Mouse (Mus musculus) kidney, postnatal 0 days (tissue): Measurements from ENCODE around the gene Wbp2. TPM values are rescaled to one million over a fixed set of nuclear protein-coding genes. Genes with fewer than 3 reads are reported as not detected.

ENCODE experiments used
- ATAC-seq: fragments of 200-750 bp; cut with Nextera tagmentation; replicated peaks from 2 replicates; pipeline ENCODE4 v1.8.0; 2017; ENCODE audit warnings: low read depth, moderate number of reproducible peaks, moderate TSS enrichment, moderate library complexity; ENCODE audit not compliant: low FRiP score
- DNase-seq: peaks from one replicate; pipeline ENCODE4 v3.0.0-alpha.2; 2016; ENCODE audit warnings: low spot score
- H3K27ac ChIP-seq: fragments of 300-500 bp; sonication (generic); 2 replicates; pipeline ENCODE4 v1.5.1; 2014; ENCODE audit warnings: mild to moderate bottlenecking
- H3K27me3 ChIP-seq: fragments of 300-500 bp; sonication (generic); 2 replicates; pipeline ENCODE4 v1.6.1; 2014; ENCODE audit warnings: low read length, mixed read lengths; ENCODE audit not compliant: insufficient read depth
- H3K36me3 ChIP-seq: fragments of 300-500 bp; sonication (generic); 2 replicates; pipeline ENCODE4 v1.6.1; 2014; ENCODE audit warnings: low read length, mixed read lengths; ENCODE audit not compliant: insufficient read depth
- H3K4me1 ChIP-seq: fragments of 300-500 bp; sonication (generic); replicated peaks from 2 replicates; pipeline ENCODE4 v1.6.1; 2014; ENCODE audit warnings: antibody characterized with exemption, low read length, mixed read lengths; ENCODE audit not compliant: insufficient read depth
- H3K4me2 ChIP-seq: fragments of 300-500 bp; sonication (generic); 2 replicates; pipeline ENCODE4 v1.6.1; 2014; ENCODE audit warnings: mild to moderate bottlenecking, low read length, moderate library complexity, mixed read lengths
- H3K4me3 ChIP-seq: fragments of 300-500 bp; sonication (generic); replicated peaks from 2 replicates; pipeline ENCODE4 v1.5.1; 2014; ENCODE audit warnings: low read depth, low read length
- H3K9ac ChIP-seq: fragments of 300-500 bp; sonication (generic); 2 replicates; pipeline ENCODE4 v1.6.1; 2014; ENCODE audit warnings: low read depth, low read length
- H3K9me3 ChIP-seq: fragments of 300-500 bp; sonication (generic); replicated peaks from 2 replicates; pipeline ENCODE4 v1.6.1; 2016; ENCODE audit warnings: low read length, inconsistent platforms, mixed read lengths
- CTCF ChIP-seq: IDR thresholded peaks from 2 replicates; pipeline ENCODE4 v1.5.1; 2016; ENCODE audit warnings: antibody characterized with exemption, low read depth, mild to moderate bottlenecking, moderate library complexity
- WGBS: fragments of 180-500 bp; shearing (Covaris S2); extraction: QIAGEN DNeasy Blood & Tissue Kit; methylation state at CpG from one replicate; pipeline ENCODE4 v1.1.7; 2014; 5-methylcytosine and 5-hydroxymethylcytosine counted together
- polyA plus RNA-seq: library from polyadenylated mRNA; unstranded; fragments of >200 nt; fragmentation: Nextera tagmentation; extraction: Ambion mirVana; gene quantifications from 2 replicates; pipeline ENCODE4 v1.2.1, GENCODE M21; 2015

The Wbp2 gene
- polyA plus RNA-seq, 1 experiment from 2014 or later = 125 TPM

DNA sequence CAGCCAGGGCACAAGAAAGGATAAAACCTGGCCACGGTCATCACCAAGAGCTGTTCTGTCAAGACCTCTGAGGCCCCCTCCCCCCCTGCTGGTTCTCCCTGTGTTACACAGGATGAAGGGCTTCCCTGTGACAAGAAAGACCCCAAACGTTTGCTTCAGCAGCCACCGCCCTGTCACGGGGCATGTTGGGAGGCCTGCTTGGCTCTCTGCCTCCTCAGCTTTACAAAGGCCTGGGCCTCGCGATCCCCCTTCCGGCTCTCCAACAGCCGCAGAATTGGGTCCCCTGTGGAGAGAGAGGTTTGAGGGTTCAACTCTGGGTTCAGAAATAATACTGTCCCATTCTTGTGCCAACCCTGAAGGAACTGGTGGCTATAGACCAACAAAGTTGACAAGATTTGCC, 24.3 kb downstream of the Wbp2 start:
- H3K4me3 ChIP-seq = no peak overlapping the region
- WGBS = 73% methylated on average over 8 of the region's 8 CpGs
- no peak overlapping the region for H3K9ac ChIP-seq
- no peak overlapping the region for H3K27ac ChIP-seq
- no peaks in the 10 kb centered on the region for H3K27me3 ChIP-seq
- no peaks in the 10 kb centered on the region for H3K4me1 ChIP-seq
- ATAC-seq (no peak), DNase-seq (no peak)
- H3K36me3 ChIP-seq = peaks cover 35% of the 10 kb centered on the region
- no peaks in the 10 kb centered on the region for H3K9me3 ChIP-seq
- no peak overlapping the region for H3K4me2 ChIP-seq
- no peak for TF ChIP-seq CTCF

DNA sequence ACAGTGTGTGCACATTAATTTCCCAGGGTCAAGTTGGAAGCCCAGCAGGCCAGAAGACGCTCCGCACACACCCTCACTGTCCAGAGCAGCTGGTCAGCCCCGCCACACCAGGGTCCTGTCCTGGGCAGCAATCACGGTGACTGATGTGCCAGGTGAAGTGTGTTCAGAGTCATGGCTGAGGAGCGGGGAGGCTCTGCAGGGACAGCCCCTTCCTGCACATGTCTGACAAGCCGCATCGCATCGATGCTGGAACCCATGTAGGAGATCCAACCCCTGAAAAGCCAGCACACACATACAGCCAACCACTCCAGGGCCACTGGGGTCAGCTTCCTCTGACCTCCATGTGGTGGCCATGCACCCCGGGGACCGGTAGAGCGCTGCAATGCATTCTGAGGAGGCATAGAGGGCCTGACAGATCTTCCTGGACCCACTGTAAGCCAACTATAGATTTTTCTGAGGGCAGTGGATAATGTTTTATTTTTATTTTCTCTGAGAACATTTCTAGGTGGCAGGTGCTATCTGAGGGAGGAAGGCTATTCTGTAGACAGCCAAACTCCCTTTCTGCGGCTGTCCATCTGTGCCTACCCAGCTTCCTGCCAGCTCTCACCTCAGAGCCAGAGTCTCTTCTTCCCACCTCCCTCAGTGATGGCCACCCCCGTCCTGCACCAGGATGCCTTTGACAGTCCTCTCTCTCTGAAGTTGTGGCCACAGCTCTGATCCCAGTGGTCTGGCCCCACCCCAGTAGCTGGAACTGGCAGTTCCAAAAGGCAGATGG, 25.0 kb downstream of the Wbp2 start:
- H3K4me3 ChIP-seq = no peak overlapping the region
- H3K27ac ChIP-seq = no peak overlapping the region
- no peak for ATAC-seq
- no peaks in the 10 kb centered on the region for H3K27me3 ChIP-seq
- 82% methylated on average over 13 of the region's 13 CpGs for WGBS
- H3K4me1 ChIP-seq = no peaks in the 10 kb centered on the region
- no peak overlapping the region for H3K4me2 ChIP-seq
- no peak for TF ChIP-seq CTCF
- peaks cover 42% of the 10 kb centered on the region for H3K36me3 ChIP-seq
- no peaks in the 10 kb centered on the region for H3K9me3 ChIP-seq
- no peak for DNase-seq
- H3K9ac ChIP-seq = no peak overlapping the region

DNA sequence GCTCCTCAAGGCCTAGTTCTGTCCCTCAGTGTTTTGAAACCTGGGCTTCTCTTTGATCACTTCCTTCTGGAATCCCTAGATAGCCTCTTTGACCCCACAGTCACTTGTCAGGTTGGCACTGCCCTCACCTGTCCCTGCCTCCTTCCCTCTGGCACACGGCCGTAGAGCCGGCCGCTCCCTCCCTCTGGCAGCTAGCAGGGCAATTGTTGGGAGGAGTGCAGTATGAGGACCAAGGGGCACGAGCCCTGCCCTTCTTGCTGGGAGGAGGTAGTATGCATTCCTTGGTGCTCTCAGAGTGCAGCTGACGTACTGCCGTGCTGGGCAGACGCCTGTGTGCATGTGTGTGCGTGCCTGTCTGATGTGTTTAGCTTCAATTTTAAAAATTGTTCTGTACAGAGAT, 26.2 kb downstream of the Wbp2 start:
- Histone ChIP-seq H3K9me3 (no peaks in the 10 kb centered on the region), H3K4me3 (no peak overlapping the region), H3K27ac (no peak overlapping the region), H3K27me3 (no peaks in the 10 kb centered on the region), H3K4me2 (no peak overlapping the region), H3K4me1 (no peaks in the 10 kb centered on the region), H3K9ac (no peak overlapping the region), H3K36me3 (peaks cover 53% of the 10 kb centered on the region)
- WGBS = 77% methylated on average over 9 of the region's 9 CpGs
- DNase-seq (no peak), ATAC-seq (no peak)
- TF ChIP-seq CTCF = no peak

DNA sequence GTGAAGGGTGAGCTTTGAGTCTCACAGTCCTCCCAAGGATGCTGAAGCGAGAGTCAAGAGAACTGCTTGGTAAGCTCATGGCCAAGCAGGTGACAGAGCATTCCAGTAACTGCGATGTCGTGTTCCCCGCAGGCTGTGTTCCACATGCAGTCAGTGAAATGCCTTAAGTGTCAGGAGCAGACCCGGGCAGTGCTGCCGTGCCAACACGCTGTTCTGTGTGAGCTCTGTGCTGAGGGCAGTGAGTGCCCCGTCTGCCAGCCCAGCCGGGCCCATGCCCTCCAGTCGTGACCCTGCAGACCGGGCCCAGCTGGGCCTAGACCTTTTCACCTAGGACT, 27.1 kb downstream of the Wbp2 start:
- WGBS = 91% methylated on average over 11 of the region's 11 CpGs
- H3K9ac ChIP-seq = no peak overlapping the region
- H3K4me2 ChIP-seq = no peak overlapping the region
- no peak overlapping the region for H3K27ac ChIP-seq
- ATAC-seq (no peak), DNase-seq (no peak)
- H3K9me3 ChIP-seq = no peaks in the 10 kb centered on the region
- peaks cover 62% of the 10 kb centered on the region for H3K36me3 ChIP-seq
- no peaks in the 10 kb centered on the region for H3K4me1 ChIP-seq
- no peak for TF ChIP-seq CTCF
- H3K4me3 ChIP-seq = no peak overlapping the region
- no peaks in the 10 kb centered on the region for H3K27me3 ChIP-seq

DNA sequence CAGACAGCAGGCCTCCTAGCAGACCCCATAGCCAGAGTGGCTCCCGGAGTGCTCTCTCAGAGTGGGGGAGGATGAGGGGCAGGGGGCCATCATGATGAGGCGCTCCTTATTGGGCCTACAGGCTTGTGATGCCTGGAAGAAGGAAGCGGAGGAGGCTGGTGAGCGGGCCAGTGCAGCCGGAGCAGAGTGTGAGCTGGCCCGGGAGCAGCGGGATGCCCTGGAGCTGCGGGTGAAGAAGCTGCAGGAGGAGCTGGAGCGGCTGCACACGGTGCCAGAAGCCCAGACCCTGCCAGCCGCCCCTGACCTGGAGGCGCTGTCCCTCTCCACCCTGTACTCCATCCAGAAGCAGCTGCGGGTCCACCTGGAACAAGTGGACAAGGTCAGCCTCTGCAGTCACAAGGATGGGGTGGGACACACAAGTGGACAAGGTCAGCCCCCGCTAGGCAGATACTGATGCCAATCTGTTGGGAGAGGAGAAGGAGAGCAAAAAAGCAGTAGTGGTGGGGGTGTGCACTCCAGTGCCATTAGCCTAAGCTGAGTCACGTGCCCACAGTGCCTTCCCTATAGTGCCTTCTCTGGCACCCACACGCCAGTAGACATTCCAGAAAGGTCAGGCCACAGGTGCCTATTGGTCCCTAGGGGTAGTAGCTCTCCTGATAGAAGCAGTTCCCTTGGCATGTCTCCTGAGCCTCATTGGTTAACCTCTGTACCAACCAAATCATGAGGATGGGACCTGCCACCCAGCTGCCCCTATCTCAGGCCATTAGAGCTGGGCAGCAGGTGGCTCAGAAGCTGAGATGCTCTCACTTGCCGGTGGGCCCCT, 27.7 kb downstream of the Wbp2 start:
- no peak overlapping the region for H3K4me2 ChIP-seq
- no peaks in the 10 kb centered on the region for H3K27me3 ChIP-seq
- H3K4me3 ChIP-seq = no peak overlapping the region
- no peak overlapping the region for H3K27ac ChIP-seq
- TF ChIP-seq CTCF = no peak
- ATAC-seq = no peak; the same call in 1 of the 2 replicates
- no peaks in the 10 kb centered on the region for H3K4me1 ChIP-seq
- no peak overlapping the region for H3K9ac ChIP-seq
- H3K36me3 ChIP-seq = peaks cover 68% of the 10 kb centered on the region
- WGBS = 91% methylated on average over 17 of the region's 17 CpGs
- DNase-seq = no peak
- no peaks in the 10 kb centered on the region for H3K9me3 ChIP-seq

DNA sequence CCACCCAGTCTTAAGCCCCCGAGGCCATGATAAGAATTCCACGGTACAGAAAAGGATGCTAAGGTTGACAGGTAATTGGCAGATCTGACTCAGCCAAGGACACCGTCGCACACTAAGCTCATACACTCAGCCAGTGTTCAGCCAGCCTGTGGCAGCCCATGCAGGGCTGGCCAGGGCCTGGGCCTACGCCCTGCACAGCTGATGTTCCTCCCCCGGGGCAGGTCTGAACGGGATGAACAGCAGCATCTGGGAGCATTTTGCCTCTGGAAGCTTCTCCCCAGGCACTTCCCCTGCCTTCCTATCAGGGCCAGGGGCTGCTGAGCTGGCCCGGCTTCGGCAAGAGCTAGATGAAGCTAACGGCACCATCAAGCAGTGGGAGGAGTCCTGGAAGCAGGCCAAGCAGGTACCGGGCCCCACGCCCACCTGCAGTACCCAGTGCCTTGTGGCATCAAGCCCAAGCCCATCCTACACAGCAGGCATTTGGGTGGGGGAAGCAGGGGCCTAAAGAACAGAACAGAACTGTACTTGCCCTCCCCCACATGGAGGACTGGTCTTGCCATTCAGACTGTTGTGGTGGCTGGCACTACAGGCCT, 28.7 kb downstream of the Wbp2 start:
- no peak overlapping the region for H3K4me3 ChIP-seq
- H3K4me2 ChIP-seq = no peak overlapping the region
- H3K4me1 ChIP-seq = no peaks in the 10 kb centered on the region
- H3K9ac ChIP-seq = no peak overlapping the region
- no peaks in the 10 kb centered on the region for H3K27me3 ChIP-seq
- no peak for TF ChIP-seq CTCF
- H3K9me3 ChIP-seq = no peaks in the 10 kb centered on the region
- no peak overlapping the region for H3K27ac ChIP-seq
- 69% methylated on average over 12 of the region's 12 CpGs for WGBS
- DNase-seq = no peak
- no peak for ATAC-seq
- peaks cover 78% of the 10 kb centered on the region for H3K36me3 ChIP-seq
